Mouse (Mus musculus): ENCODE data around the gene Clec9a.

GRCm38 (mm10) chr6:129369374-129370132 lies 39.1 kb upstream of the Clec9a start:
- TF ChIP-seq CTCF (IDR thresholded peaks at IDR 0.05; ENCODE audit: control insufficient read depth, insufficient read depth, insufficient replicate concordance, low read depth, low read length) (no peak), POLR2A (IDR thresholded peaks at IDR 0.05; ENCODE audit: control insufficient read depth, low read depth, low read length) (no peak)

All from testis, adult 2 months (tissue).